Mouse (Mus musculus) CH12F3 (cell line): ENCODE results near the gene Mak.
"Not testable (repeated sequence)": the region's sequence is repeated elsewhere in the genome, so short reads cannot be mapped to it uniquely, and the experiment has no call there.

Experiments
- in situ Hi-C: fragments of 300-500 bp; cut with MboI; formaldehyde crosslinking; loops from 2 replicates; pipeline ENCODE4 v1.14.3; 2020; ENCODE audit warnings: low sequenced_read_pairs

The Mak gene

DNA sequence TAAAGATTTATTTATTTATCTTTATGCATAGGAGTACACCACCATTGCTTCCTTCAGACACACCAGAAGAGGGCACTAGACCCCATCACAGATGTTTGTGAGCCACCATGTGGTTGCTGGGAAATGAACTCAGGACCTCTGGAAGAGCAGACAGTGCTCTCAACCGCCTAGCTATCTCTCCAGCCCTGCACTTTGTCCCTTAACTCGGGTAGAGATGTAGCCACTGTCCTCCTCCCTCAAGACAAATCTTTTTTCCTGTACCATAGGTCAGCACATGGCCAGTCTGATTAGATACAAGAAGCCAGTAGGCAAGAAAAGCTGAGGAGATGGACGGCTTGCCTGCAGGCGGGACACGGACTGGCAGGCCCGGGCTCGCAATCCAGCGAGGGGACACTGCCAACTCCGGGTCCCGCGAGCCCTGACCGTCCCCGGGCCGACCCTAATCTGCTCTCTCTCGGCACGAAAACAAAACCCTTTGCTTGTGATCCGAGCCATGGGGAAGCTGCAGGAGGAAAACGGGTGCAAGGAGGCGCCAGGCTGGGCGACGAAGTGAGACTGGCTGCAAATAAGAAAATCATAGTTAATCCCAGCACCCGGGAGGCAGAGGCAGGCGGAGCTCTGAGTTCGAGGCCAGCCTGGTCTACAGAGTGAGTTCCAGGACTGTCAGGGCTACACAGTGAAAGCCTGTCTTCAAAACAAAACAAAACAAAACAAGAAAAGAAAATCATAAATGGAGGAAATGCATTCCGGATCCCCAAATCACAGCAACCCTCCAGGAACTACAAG lies 79.2 kb downstream of the Mak start:
- in situ Hi-C loops = no loop called here

DNA sequence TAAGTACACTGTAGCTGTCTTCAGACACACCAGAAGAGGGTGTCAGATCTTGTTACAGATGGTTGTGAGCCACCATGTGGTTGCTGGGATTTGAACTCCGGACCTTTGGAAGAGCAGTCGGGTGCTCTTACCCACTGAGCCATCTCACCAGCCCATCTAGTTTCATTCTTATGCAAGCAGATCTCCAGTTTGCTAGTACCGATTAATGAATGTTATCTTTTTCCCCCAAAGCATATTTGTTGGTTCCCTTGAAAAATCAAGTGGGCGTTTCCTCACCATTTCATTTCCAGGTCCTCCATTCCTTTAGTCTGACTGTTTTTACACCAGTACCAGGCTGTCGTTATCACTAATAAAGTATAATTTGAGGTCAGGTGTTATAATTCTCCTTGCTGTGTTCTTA lies 81.0 kb downstream of the Mak start:
- in situ Hi-C loops = not testable (repeated sequence)

DNA sequence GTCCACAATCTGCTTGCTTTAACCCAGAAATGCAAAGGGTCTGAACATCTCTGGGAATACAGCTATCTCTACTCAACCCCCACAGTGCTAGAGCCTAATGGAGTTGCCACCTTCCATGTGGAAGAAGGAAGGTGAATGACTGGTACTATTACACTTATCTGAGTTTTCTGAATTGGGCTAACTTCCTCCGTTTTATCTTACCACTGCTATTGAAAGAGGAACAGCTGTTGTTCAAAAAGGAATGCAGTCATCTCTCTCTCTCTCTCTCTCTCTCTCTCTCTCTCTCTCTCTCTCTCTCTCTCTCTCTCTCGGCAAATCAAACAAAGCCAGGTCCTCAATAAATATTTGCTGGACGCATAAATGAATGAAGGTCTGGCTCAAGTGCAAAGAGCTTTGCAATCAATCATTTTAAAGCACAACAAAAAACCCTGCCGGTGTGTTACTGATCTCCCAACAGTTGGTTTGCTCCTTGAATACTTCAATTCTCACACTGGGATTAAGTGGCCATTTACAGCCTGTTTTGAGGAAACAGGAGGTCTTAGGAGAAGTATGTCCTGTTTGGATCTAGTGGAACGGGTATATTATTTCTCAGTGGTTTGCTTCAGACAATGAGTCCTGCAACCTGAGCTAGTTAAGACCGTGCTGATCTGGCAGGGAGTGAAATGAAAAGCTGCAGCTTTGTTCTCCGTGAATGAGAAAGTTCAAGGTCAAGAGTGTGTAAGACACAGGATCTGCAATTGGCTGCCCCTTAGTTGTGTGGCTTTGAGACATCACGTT lies 84.8 kb downstream of the Mak start:
- in situ Hi-C loops = no loop called here

DNA sequence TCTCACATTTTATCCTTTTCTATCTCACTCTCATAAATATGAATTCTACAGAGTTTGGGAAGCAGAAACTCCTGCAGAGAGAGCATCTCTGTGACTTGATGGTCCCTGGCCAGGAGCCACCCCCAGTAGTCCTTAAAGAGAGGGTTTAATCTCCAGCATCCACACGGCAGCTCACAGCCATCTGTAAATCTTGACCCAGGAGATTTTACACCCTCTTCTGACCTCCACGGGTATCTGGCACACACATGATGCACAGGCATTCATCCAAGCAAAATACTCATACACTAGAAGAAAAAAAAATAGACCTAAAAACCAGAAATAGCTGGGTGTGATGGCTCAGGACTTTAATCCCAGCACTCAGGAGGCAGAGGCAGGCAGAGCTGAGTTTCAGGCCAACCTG lies 91.1 kb downstream of the Mak start:
- in situ Hi-C loops = no loop called here

DNA sequence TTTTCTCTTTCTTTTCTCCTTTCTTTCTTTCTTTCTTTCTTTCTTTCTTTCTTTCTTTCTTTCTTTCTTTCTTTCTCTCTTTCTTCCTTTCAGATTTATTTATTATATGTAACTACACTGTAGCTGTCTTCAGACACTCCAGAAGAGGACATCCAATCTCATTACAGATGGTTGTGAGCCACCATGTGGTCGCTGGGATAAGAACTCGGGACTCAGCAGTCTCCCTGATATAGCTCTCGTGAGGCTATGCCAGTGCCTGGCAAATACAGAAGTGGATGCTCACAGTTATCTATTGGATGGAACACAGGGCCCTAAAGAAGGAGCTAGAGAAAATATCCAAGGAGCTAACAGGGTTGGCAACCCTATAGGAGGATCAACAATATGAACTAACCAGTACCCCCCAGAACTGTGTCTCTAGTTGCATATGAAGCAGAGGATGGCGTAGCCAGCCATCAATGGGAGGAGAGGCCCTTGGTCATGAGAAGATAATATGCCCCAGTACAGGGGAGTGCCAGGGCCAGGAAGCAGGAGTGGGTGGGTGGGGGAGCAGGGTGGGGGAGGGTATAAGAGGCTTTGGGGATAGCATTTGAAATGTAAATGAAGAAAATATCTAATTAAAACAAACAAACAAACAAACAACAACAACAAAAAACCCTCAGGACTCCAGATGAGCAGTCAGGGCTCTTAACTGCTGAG lies 91.8 kb downstream of the Mak start:
- in situ Hi-C loops = not testable (repeated sequence)

DNA sequence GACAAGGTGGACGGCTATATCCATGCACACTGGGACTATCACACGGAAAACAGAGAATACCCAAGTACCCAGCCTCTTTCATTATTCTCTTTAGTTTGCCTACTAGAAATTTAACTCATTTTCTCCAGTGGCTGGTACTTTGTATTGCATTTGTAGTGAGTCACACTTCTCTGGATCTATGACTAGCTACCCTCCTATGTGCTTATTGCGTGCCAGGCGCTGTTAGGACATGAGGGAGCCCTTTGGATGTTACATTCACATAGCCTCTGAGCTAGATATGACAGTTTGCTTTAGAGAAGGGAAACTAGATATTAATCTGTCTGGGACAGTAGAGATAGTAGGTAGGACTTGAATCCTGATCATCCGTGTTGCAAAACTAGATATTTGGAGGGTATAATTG lies 93.4 kb downstream of the Mak start:
- in situ Hi-C loops = no loop called here

DNA sequence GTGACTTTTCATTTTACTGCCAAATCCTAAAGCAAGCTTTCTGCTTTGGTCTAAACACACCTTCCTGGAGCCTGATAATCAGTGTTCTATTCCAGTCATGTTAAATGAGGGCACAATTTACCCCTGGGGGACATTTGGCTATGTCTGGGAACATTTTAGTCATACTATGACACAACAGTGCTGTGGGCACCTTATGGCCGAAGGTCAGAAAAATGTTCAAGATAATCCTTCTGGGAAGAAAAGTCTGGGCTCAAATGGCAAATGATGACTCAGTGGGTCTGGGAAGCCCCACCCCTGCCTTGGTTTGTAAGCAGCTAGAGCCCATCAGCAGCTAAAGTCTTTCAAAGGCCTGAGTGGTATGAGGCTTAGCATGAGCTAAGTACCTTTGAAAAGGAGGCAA lies 96.7 kb downstream of the Mak start:
- in situ Hi-C loops = no loop called here

DNA sequence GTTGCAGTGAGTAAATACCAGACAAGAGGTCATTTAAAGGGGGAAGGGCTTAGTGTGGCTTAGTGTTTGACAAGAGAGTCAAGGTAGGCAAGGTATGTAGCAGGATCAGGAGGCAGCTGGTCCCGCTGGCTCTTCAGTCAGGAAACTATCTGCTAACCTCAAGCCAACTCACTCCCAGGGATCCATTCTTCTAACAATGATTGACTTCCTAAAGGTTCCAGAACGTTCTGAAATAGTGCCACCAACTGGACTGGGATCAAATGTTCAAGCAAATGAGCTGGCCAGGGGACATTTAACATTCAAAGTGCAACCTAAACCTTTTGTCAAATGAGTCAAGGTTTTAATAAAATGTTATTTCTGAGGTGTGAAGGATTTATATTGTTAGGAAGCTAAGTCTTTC lies 100.2 kb downstream of the Mak start:
- in situ Hi-C loops = no loop called here

DNA sequence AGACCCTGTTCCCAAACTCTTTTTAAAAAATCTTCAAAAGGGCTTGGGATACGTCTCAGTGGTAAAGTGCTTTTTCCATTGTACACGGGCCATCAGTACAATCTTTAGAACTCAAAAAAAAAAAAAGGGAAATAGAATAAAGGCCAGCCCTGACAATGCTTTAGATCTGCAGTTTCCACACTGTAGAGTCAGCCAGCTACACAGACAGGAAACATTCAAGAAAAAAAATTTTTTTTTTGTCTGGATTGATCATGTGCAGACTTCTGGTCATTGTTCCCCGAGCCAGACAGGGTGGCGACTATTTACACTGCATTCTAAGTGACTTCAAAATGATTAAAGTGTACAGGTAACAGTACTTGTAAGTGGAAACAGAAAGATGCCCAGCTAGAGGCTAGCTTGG lies 100.9 kb downstream of the Mak start:
- in situ Hi-C loops = no loop called here

DNA sequence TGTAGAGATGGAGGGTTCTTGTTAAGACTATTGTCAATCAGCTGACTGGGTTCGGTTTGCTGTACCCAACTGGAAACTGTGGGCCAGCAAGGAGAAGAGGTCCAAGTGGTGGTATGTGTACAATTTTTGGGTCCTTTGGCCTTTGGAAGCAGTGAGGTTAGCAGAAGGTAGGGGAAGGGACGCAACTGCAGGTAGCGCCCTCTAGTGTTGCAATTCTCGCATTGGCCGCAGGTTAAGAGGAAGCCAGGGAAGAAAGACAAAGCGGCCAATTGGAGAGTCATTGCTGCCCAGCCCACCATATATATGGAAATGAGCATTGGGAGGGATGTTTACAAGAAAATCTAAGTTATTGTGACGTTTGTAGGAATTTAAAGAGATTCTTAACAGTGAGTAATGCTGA lies 101.9 kb downstream of the Mak start:
- in situ Hi-C loops = no loop called here
